Mouse (Mus musculus) mesoderm, embryonic 11.5 days (tissue): ENCODE results near the gene Igf2bp2.

Experiments
- DNase-seq: peaks from one replicate; pipeline ENCODE4 v3.0.0-alpha.2; 2012; ENCODE audit warnings: low read depth, low spot score

The Igf2bp2 gene

GRCm38 (mm10) chr16:22162512-22163455 lies at the start of gene Igf2bp2:
Gene Igf2bp2 (minus strand): TSS chr16:22163299.
- peak; percentile 67 for DNase-seq

- no peak for DNase-seq
These were observed 40.4 kb upstream of the Igf2bp2 start for GRCm38 (mm10) chr16:22203501-22203900.

GRCm38 (mm10) chr16:22201858-22202257 lies 38.8 kb upstream of the Igf2bp2 start:
- no peak for DNase-seq

- no peak for DNase-seq
These were observed 37.4 kb upstream of the Igf2bp2 start for GRCm38 (mm10) chr16:22200476-22200875.

GRCm38 (mm10) chr16:22187366-22187765 lies 24.3 kb upstream of the Igf2bp2 start:
- no peak for DNase-seq

- no peak for DNase-seq
These were observed 22.3 kb upstream of the Igf2bp2 start for GRCm38 (mm10) chr16:22185411-22185810.

- no peak for DNase-seq
These were observed 21.0 kb upstream of the Igf2bp2 start for GRCm38 (mm10) chr16:22184113-22184512.

GRCm38 (mm10) chr16:22182286-22182685 lies 19.2 kb upstream of the Igf2bp2 start:
- DNase-seq = no peak

- DNase-seq = no peak
These were observed 15.7 kb upstream of the Igf2bp2 start for GRCm38 (mm10) chr16:22178793-22179192.

- no peak for DNase-seq
These were observed 14.9 kb upstream of the Igf2bp2 start for GRCm38 (mm10) chr16:22177999-22178398.

- no peak for DNase-seq
These were observed 5.6 kb upstream of the Igf2bp2 start for GRCm38 (mm10) chr16:22168731-22169130.

- no peak for DNase-seq
These were observed 2.5 kb upstream of the Igf2bp2 start for GRCm38 (mm10) chr16:22165556-22165955.

GRCm38 (mm10) chr16:22164446-22164845 lies 1.3 kb upstream of the Igf2bp2 start:
- no peak for DNase-seq

GRCm38 (mm10) chr16:22163456-22163851 lies 355 bp upstream of the Igf2bp2 start:
- DNase-seq = peak; percentile 63

GRCm38 (mm10) chr16:22162066-22162511 lies 1.0 kb downstream of the Igf2bp2 start:
- DNase-seq = peak; percentile 19

GRCm38 (mm10) chr16:22161351-22162065 lies 1.6 kb downstream of the Igf2bp2 start:
- DNase-seq = peak; percentile 71

- no peak for DNase-seq
These were observed 2.5 kb downstream of the Igf2bp2 start for GRCm38 (mm10) chr16:22160386-22161145.

GRCm38 (mm10) chr16:22152941-22153444 lies 10.1 kb downstream of the Igf2bp2 start:
- DNase-seq = no peak

GRCm38 (mm10) chr16:22151706-22152315 lies 11.3 kb downstream of the Igf2bp2 start:
- DNase-seq = no peak

- DNase-seq = no peak
These were observed 12.7 kb downstream of the Igf2bp2 start for GRCm38 (mm10) chr16:22150421-22150820.
